Mouse (Mus musculus) intestine, embryonic 14.5 days (tissue): ENCODE results near the gene Gusb. TPM values are rescaled to one million over a fixed set of nuclear protein-coding genes. Genes with fewer than 3 reads are reported as not detected.
A peak's percentile ranks its signal among the peaks of the same experiment; 100 is the strongest.

Experiments used
- ATAC-seq: fragments of 200-750 bp; cut with Nextera tagmentation; replicated peaks from 2 replicates; pipeline ENCODE4 v1.8.0; 2017; ENCODE audit warnings: low read depth, moderate number of reproducible peaks, moderate TSS enrichment, moderate library complexity; ENCODE audit not compliant: low FRiP score, low TSS enrichment
- DNase-seq: peaks from one replicate; pipeline ENCODE4 v3.0.0-alpha.2; 2018; ENCODE audit warnings: low spot score
- H3K27ac ChIP-seq: fragments of 300-500 bp; sonication (generic); 2 replicates; pipeline ENCODE4 v1.5.1; 2014; ENCODE audit warnings: low read depth, mild to moderate bottlenecking, control low read depth
- H3K27me3 ChIP-seq: fragments of 300-500 bp; sonication (generic); replicated peaks from 2 replicates; pipeline ENCODE4 v1.6.1; 2014; ENCODE audit warnings: low read length, control low read depth; ENCODE audit not compliant: control insufficient read depth, insufficient read depth
- H3K36me3 ChIP-seq: fragments of 300-500 bp; sonication (generic); 2 replicates; pipeline ENCODE4 v1.6.1; 2014; ENCODE audit warnings: low read length, control low read depth; ENCODE audit not compliant: control insufficient read depth, insufficient read depth
- H3K4me1 ChIP-seq: fragments of 300-500 bp; sonication (generic); replicated peaks from 2 replicates; pipeline ENCODE4 v1.6.1; 2014; ENCODE audit warnings: low read length, control low read depth, mixed read lengths; ENCODE audit not compliant: control insufficient read depth, insufficient read depth
- H3K4me2 ChIP-seq: fragments of 300-500 bp; sonication (generic); 2 replicates; pipeline ENCODE4 v1.6.1; 2014; ENCODE audit warnings: low read length
- H3K4me3 ChIP-seq: fragments of 300-500 bp; sonication (generic); 2 replicates; pipeline ENCODE4 v1.5.1; 2014; ENCODE audit warnings: low read depth, low read length, control low read depth, mixed read lengths
- H3K9ac ChIP-seq: fragments of 300-500 bp; sonication (generic); 2 replicates; pipeline ENCODE4 v1.6.1; 2014; ENCODE audit warnings: mild to moderate bottlenecking, low read length
- H3K9me3 ChIP-seq: fragments of 300-500 bp; sonication (generic); 2 replicates; pipeline ENCODE4 v1.6.1; 2016; ENCODE audit warnings: low read length, control low read depth; ENCODE audit not compliant: control insufficient read depth
- WGBS: fragments of 180-500 bp; shearing (Covaris S2); extraction: QIAGEN DNeasy Blood & Tissue Kit; methylation state at CpG from one replicate; pipeline ENCODE4 v1.1.7; 2014; 5-methylcytosine and 5-hydroxymethylcytosine counted together
- polyA plus RNA-seq: library from polyadenylated mRNA; unstranded; fragments of >200 nt; fragmentation: Nextera tagmentation; extraction: Ambion mirVana; gene quantifications from 2 replicates; pipeline ENCODE4 v1.2.1, GENCODE M21; 2014

Gene Gusb
- polyA plus RNA-seq, 1 experiment from 2014 or later, result 94.9 TPM

DNA sequence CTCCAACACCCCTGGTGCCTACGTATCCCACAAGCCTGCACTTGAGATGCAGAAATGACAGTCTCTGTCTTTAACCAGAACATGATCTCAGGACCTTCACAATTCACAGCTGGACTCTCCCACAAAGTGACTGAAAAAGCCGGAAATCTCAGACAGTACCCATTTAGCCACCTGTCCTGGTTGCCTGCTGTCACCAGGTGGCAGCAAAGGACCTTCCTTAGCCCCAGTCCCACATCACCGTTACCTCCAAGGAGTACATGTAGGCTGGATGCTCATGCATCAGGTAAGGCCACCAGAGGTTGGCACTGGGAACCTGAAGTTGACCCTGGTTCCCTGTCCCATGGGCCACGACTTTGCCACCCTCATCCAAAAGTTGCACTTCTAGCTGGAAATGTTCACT is 3.8 kb downstream of the Gusb start:
- Histone ChIP-seq H3K9me3 (no peaks in the 10 kb centered on the region), H3K9ac (no peak overlapping the region), H3K27me3 (no peaks in the 10 kb centered on the region), H3K4me3 (no peak overlapping the region), H3K4me1 (no peaks in the 10 kb centered on the region; the same call in 1 of the 2 replicates), H3K27ac (no peak overlapping the region), H3K4me2 (no peak overlapping the region), H3K36me3 (peaks cover 28% of the 10 kb centered on the region; the same call in 1 of the 2 replicates)
- ATAC-seq, result no peak
- DNase-seq, result peak; percentile 77
- 34% methylated on average over 4 of the region's 4 CpGs for WGBS

DNA sequence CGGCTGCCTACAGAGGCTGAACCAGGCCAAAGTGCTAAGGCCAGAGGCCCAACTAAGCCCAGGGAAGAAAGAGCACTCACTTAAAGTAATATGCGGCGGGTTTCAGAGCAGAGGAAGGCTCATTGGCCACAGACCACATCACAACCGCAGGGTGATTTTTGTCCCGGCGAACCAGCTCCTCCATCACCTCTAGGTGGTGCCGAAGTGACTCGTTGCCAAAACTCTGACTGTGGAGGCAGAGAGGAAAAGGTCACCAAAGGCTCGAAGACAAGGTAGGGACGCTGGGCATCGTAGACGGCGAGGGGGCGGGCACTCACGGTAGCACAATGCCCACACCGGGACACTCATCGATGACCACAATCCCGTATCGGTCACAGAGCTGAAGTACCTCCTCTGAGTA is 5.1 kb downstream of the Gusb start:
- H3K9ac ChIP-seq, result no peak overlapping the region
- DNase-seq (no peak), ATAC-seq (no peak)
- H3K4me2 ChIP-seq, result no peak overlapping the region
- H3K27me3 ChIP-seq, result no peaks in the 10 kb centered on the region
- WGBS, result 67% methylated on average over 19 of the region's 19 CpGs
- H3K4me3 ChIP-seq, result no peak overlapping the region
- H3K27ac ChIP-seq, result no peak overlapping the region
- peaks cover 37% of the 10 kb centered on the region for H3K36me3 ChIP-seq
- H3K9me3 ChIP-seq, result no peaks in the 10 kb centered on the region
- no peaks in the 10 kb centered on the region for H3K4me1 ChIP-seq

DNA sequence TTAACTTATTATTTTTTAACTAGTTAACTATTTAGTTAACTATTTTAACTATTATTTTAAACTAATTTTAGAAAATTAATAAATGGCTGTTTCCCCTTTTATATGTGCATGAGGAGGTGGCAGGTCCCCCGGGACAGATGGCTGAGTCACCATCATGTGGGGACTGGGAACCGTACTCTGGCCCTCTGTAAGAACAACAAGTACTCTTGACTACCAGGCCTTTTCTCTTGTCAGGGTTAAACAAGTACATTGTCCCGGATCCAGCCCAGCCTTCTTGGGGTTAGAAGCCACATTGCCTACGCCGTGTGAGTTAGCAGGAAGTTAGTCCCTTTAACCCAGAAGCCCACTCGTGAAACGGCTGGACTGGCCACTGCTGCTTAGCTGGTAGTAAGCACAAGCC is 7.9 kb downstream of the Gusb start:
- Histone ChIP-seq H3K9me3 (no peaks in the 10 kb centered on the region), H3K9ac (no peak overlapping the region), H3K36me3 (peaks cover 44% of the 10 kb centered on the region), H3K4me1 (no peaks in the 10 kb centered on the region), H3K4me3 (no peak overlapping the region), H3K27ac (no peak overlapping the region), H3K4me2 (no peak overlapping the region), H3K27me3 (no peaks in the 10 kb centered on the region)
- DNase-seq, result no peak
- 92% methylated on average over 7 of the region's 7 CpGs for WGBS
- no peak for ATAC-seq

DNA sequence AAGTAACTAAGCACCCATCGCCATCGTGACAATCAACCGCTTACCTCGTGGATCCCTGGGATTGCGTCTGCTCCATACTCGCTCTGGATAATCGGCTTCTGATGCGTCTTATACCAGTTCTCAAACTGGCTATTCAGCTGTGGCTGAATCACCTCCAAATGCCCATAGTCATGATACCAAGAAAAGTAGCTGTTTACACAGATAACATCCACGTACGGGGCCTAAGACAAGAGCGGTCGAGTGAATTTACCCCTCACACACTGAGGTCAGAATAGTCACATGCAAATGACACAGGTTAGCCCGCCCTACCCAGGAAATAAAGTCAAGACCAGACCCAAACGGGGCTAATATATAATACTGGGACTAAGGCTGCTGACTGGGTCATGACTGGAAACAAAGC is 9.5 kb downstream of the Gusb start:
- DNase-seq (no peak), ATAC-seq (no peak)

DNA sequence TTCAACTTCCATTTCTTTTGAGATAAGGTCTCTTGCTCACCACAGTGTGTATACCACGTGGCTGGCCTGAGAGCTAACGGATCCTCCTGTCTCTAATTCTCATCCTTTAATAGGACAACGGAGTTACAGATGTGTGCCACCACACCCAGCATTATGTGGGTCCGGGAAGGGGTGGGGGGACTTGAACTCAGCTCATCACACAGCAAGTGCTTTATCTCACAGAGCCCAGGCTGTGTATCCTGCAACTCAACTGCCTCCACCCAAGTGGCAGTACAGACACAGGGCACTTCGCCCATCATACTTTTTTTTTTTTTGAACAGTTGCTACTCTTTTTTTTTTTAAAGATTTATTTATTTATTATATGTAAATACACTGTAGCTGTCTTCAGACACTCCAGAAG is 11.0 kb downstream of the Gusb start:
- ATAC-seq, result no peak

More for the DNA sequence above, 9.5 kb downstream of the Gusb start:
- H3K4me1 ChIP-seq, result no peaks in the 10 kb centered on the region
- H3K9me3 ChIP-seq, result no peaks in the 10 kb centered on the region
- no peak overlapping the region for H3K9ac ChIP-seq
- 92% methylated on average over 14 of the region's 14 CpGs for WGBS
- no peaks in the 10 kb centered on the region for H3K27me3 ChIP-seq
- no peak overlapping the region for H3K27ac ChIP-seq
- H3K36me3 ChIP-seq, result peaks cover 52% of the 10 kb centered on the region
- no peak overlapping the region for H3K4me3 ChIP-seq
- H3K4me2 ChIP-seq, result no peak overlapping the region

DNA sequence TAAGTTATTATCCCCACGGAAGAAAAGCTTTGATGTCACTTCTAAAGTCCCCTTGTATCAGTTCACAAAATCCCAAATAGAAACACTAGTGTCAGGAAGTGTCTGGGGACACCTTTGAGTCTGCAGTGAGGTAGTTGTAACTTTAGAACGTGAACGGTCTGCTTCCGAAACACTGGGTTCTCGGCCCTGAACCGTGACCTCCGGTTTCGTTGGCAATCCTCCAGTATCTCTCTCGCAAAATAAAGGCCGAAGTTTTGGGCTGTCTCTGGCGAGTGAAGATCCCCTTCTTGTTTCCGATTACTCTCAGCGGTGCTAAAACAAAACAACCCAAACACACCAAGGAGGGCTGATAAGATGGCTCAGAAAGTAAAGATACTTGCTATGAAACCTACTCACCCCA is 13.5 kb downstream of the Gusb start:
- WGBS, result 87% methylated on average over 13 of the region's 13 CpGs
- no peak for DNase-seq
- Histone ChIP-seq H3K9me3 (no peaks in the 10 kb centered on the region), H3K4me1 (no peaks in the 10 kb centered on the region), H3K36me3 (peaks cover 40% of the 10 kb centered on the region), H3K4me2 (no peak overlapping the region), H3K27ac (no peak overlapping the region), H3K27me3 (no peaks in the 10 kb centered on the region), H3K9ac (no peak overlapping the region), H3K4me3 (no peak overlapping the region)
- ATAC-seq, result no peak

More for the DNA sequence above, 11.0 kb downstream of the Gusb start:
- Histone ChIP-seq H3K4me3 (no peak overlapping the region), H3K4me2 (no peak overlapping the region), H3K27me3 (no peaks in the 10 kb centered on the region), H3K9ac (no peak overlapping the region), H3K4me1 (no peaks in the 10 kb centered on the region), H3K36me3 (peaks cover 48% of the 10 kb centered on the region), H3K27ac (no peak overlapping the region), H3K9me3 (no peaks in the 10 kb centered on the region)
- WGBS, result 93% methylated on average over 5 of the region's 5 CpGs
- DNase-seq, result no peak

DNA sequence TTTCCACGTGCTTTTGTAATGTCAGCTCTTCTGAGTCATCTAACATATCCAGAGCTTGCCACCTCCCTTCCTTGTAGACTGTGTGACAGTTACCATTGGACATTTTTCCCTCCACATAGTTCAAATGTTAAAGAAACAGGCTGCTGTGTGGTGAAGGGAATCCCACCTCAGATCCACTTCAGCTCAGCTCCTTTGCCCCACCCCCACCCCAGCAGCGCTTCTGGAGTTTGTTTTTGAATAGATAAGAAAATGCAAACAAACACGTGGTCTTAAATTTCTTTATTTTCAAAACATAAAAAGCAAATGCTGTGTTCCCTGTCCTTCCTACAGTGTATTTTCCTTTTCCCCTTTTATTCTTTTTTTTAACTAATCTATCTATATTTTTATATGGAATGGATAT is 22.6 kb downstream of the Gusb start:
- DNase-seq (no peak), ATAC-seq (no peak)
- Histone ChIP-seq H3K9me3 (no peaks in the 10 kb centered on the region), H3K4me1 (no peaks in the 10 kb centered on the region), H3K4me2 (no peak overlapping the region), H3K9ac (no peak overlapping the region), H3K27me3 (no peaks in the 10 kb centered on the region), H3K27ac (no peak overlapping the region), H3K36me3 (peaks cover 27% of the 10 kb centered on the region), H3K4me3 (no peak overlapping the region)
- 65% methylated on average over 3 of the region's 3 CpGs for WGBS

DNA sequence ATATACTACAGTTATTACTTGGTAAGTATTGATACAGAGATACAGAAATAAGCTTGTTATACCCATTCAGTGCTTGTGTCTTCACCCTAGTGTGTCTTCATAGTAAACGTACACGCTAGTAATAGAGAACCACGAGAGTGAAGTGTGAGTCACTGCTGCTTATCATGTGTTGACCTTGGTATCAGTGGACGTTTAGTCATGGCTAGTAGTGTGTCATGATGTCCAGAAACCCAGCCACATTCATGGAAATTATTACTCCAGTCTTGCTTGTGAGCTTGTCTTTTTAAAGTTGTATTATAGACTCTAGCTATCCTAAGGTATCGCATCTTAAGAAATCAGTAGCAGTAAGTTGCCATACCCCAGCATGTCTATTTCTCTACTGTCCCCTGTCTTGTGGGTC is 24.2 kb downstream of the Gusb start:
- WGBS, result 80% methylated on average over 5 of the region's 5 CpGs
- Histone ChIP-seq H3K4me2 (no peak overlapping the region), H3K4me1 (no peaks in the 10 kb centered on the region), H3K9me3 (no peaks in the 10 kb centered on the region), H3K27ac (no peak overlapping the region), H3K9ac (no peak overlapping the region), H3K27me3 (no peaks in the 10 kb centered on the region), H3K4me3 (no peak overlapping the region), H3K36me3 (peaks cover 22% of the 10 kb centered on the region)
- DNase-seq, result no peak
- no peak for ATAC-seq

DNA sequence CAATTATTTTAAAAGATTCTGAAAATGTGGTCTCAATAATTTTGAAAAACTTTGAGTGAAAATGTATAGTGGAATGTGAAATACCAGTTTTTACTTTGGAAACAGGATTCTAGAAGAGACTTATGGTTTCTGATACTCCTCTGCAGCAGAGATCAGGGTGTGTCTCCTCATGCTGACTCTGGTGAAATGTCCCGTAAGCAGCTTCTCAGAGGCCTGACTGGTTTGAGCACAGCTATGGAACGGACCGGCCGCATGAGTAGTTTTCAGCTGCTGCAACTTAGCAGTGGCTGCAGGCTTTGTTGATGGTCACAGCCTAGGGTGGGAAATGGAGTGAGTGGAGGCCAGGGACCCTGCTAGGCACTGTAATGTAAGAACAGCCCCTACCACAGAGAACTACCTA is 25.1 kb downstream of the Gusb start:
- Histone ChIP-seq H3K4me2 (no peak overlapping the region), H3K9ac (no peak overlapping the region), H3K27ac (no peak overlapping the region), H3K4me3 (no peak overlapping the region), H3K4me1 (no peaks in the 10 kb centered on the region), H3K27me3 (no peaks in the 10 kb centered on the region), H3K36me3 (peaks cover 14% of the 10 kb centered on the region; the same call in 1 of the 2 replicates), H3K9me3 (no peaks in the 10 kb centered on the region)
- ATAC-seq (no peak), DNase-seq (no peak)
- 94% methylated on average over 4 of the region's 4 CpGs for WGBS
